Mouse (Mus musculus) kidney, embryonic 16.5 days (tissue): Measurements from ENCODE around the gene Spag4. TPM values are rescaled to one million over a fixed set of nuclear protein-coding genes. Genes with fewer than 3 reads are reported as not detected.
"Not testable (repeated sequence)": the region's sequence is repeated elsewhere in the genome, so short reads cannot be mapped to it uniquely, and the experiment has no call there.

Source experiments
- ATAC-seq: fragments of 200-750 bp; cut with Nextera tagmentation; 2 replicates; pipeline ENCODE4 v1.8.0; 2017; ENCODE audit warnings: moderate TSS enrichment; ENCODE audit not compliant: low FRiP score, low TSS enrichment
- H3K27ac ChIP-seq: fragments of 300-500 bp; sonication (generic); 2 replicates; pipeline ENCODE4 v1.5.1; 2014; ENCODE audit warnings: low read length
- H3K27me3 ChIP-seq: fragments of 300-500 bp; sonication (generic); 2 replicates; pipeline ENCODE4 v1.6.1; 2014; ENCODE audit warnings: low read length, control low read depth, mixed read lengths; ENCODE audit not compliant: insufficient read depth
- H3K36me3 ChIP-seq: fragments of 300-500 bp; sonication (generic); 2 replicates; pipeline ENCODE4 v1.6.1; 2014; ENCODE audit warnings: low read length, control low read depth, mixed read lengths; ENCODE audit not compliant: insufficient read depth
- H3K4me1 ChIP-seq: fragments of 300-500 bp; sonication (generic); 2 replicates; pipeline ENCODE4 v1.6.1; 2014; ENCODE audit warnings: low read length, control low read depth, mixed read lengths; ENCODE audit not compliant: insufficient read depth
- H3K4me2 ChIP-seq: fragments of 300-500 bp; sonication (generic); replicated peaks from 2 replicates; pipeline ENCODE4 v1.6.1; 2014; ENCODE audit warnings: low read depth, low read length
- H3K4me3 ChIP-seq: fragments of 300-500 bp; sonication (generic); 2 replicates; pipeline ENCODE4 v1.5.1; 2014; ENCODE audit warnings: mild to moderate bottlenecking, low read length
- H3K9ac ChIP-seq: fragments of 300-500 bp; sonication (generic); replicated peaks from 2 replicates; pipeline ENCODE4 v1.6.1; 2014; ENCODE audit warnings: low read length
- H3K9me3 ChIP-seq: fragments of 300-500 bp; sonication (generic); 2 replicates; pipeline ENCODE4 v1.6.1; 2016; ENCODE audit warnings: low read length, control low read depth
- WGBS: fragments of 180-500 bp; shearing (Covaris S2); extraction: QIAGEN DNeasy Blood & Tissue Kit; methylation state at CpG from one replicate; pipeline ENCODE4 v1.1.7; 2014; 5-methylcytosine and 5-hydroxymethylcytosine counted together
- polyA plus RNA-seq: library from polyadenylated mRNA; unstranded; fragments of >200 nt; fragmentation: Nextera tagmentation; extraction: Ambion mirVana; gene quantifications from 2 replicates; pipeline ENCODE4 v1.2.1, GENCODE M21; 2015

Gene Spag4
- polyA plus RNA-seq, 1 experiment from 2014 or later = 2.8 TPM

- 94% methylated on average over 1 of the region's 1 CpGs for WGBS
- no peak overlapping the region for H3K9ac ChIP-seq
- H3K27me3 ChIP-seq = no peaks in the 10 kb centered on the region
- no peaks in the 10 kb centered on the region for H3K4me1 ChIP-seq
- peaks cover 7% of the 10 kb centered on the region; the same call in 1 of the 2 replicates for H3K36me3 ChIP-seq
- no peaks in the 10 kb centered on the region for H3K9me3 ChIP-seq
- no peak for ATAC-seq
- H3K4me3 ChIP-seq = no peak overlapping the region
- no peak overlapping the region for H3K27ac ChIP-seq
- no peak overlapping the region for H3K4me2 ChIP-seq
Measured at GRCm38 (mm10) chr2:156089799-156090198, 24.8 kb downstream of the Spag4 start.

GRCm38 (mm10) chr2:156091926-156092325 is 27.0 kb downstream of the Spag4 start:
- Histone ChIP-seq H3K36me3 (peaks cover 19% of the 10 kb centered on the region), H3K4me2 (no peak overlapping the region), H3K27me3 (no peaks in the 10 kb centered on the region), H3K27ac (no peak overlapping the region), H3K9me3 (no peaks in the 10 kb centered on the region), H3K4me1 (no peaks in the 10 kb centered on the region), H3K9ac (no peak overlapping the region), H3K4me3 (no peak overlapping the region)
- no peak for ATAC-seq
- WGBS = 81% methylated on average over 5 of the region's 5 CpGs

DNA sequence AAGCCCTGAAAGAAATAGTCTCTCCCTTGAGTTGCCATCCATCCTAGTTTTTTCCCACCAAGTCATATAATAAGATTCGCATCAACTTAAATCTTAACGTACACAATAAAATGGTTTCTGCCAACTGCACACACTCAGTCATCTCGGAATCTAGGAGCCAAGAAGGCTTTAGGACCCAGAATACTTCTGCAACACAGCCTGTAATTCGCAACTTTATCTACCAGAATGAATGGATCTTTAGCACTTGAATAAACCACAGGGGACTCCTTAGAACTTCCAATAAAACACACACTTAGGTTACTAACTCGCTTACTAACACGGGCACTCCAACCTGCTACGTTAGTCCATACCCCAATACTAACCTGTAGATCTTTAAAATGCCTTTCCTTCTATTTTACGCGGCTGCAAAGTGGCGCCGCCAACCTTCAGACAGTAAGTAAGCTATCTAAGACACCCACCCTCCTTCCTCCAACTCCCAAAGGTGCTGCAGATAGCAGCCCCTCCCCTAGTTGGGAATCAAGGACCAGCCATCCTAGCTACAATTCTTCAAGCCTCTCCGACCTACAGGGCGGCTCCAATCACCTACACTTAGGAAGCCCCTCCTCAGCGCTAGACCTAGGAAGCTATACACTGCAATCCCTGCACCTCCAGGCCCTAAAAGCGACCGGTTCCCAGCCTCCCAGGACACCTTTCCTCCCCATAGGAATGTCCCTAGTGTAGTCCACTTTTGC is 45.8 kb downstream of the Spag4 start:
- Histone ChIP-seq H3K36me3 (peaks cover 3% of the 10 kb centered on the region; the same call in 1 of the 2 replicates), H3K27me3 (no peaks in the 10 kb centered on the region), H3K27ac (peak overlapping the region; percentile 94), H3K9me3 (no peaks in the 10 kb centered on the region), H3K4me2 (peak overlapping the region; percentile 76), H3K4me3 (peak overlapping the region; percentile 89), H3K9ac (peak overlapping the region; percentile 93), H3K4me1 (peaks cover 16% of the 10 kb centered on the region)
- ATAC-seq = peak; percentile 84
- under 1% methylated on average over 16 of the region's 16 CpGs for WGBS

GRCm38 (mm10) chr2:156111358-156112079 is 46.5 kb downstream of the Spag4 start, which contains the start of the genes Cpne1 and Rbm12:
Cpne1 (minus strand) TSS chr2:156111965.
Rbm12 (minus strand) TSS chr2:156111978.
- 0% methylated on average over 68 of the region's 74 CpGs for WGBS
- Histone ChIP-seq H3K9ac (peak within 1 kb of the TSS; percentile 93), H3K4me3 (peak within 1 kb of the TSS; percentile 89), H3K36me3 (peaks cover 3% of the 10 kb centered on the region; the same call in 1 of the 2 replicates), H3K4me2 (peak within 1 kb of the TSS; percentile 76), H3K4me1 (peaks cover 16% of the 10 kb centered on the region), H3K27me3 (no peaks in the 10 kb centered on the region), H3K9me3 (no peaks in the 10 kb centered on the region), H3K27ac (peak within 1 kb of the TSS; percentile 94)
- ATAC-seq = peak; percentile 95

GRCm38 (mm10) chr2:156112080-156112423 is 47.1 kb downstream of the Spag4 start:
- peak overlapping the region; percentile 89 for H3K4me3 ChIP-seq
- not testable (repeated sequence) for H3K9me3 ChIP-seq, H3K36me3 ChIP-seq, H3K27me3 ChIP-seq, ATAC-seq
- peak overlapping the region; percentile 94 for H3K27ac ChIP-seq
- WGBS = 22% methylated on average over 5 of the region's 5 CpGs
- peak overlapping the region; percentile 93 for H3K9ac ChIP-seq
- H3K4me1 ChIP-seq = peaks cover 14% of the 10 kb centered on the region
- peak overlapping the region; percentile 55 for H3K4me2 ChIP-seq

GRCm38 (mm10) chr2:156119566-156119965 is 54.6 kb downstream of the Spag4 start:
- Histone ChIP-seq H3K4me3 (no peak overlapping the region), H3K36me3 (0 out of 2 replicates have a peak, but pooled peaks cover 3% of the 10 kb centered on the region), H3K27ac (no peak overlapping the region), H3K4me1 (no peaks in the 10 kb centered on the region), H3K9ac (no peak overlapping the region), H3K9me3 (no peaks in the 10 kb centered on the region), H3K4me2 (no peak overlapping the region), H3K27me3 (no peaks in the 10 kb centered on the region)
- no peak for ATAC-seq

Other genes starting within 250 kb of the Spag4 start
- 18.9 and 20.0 TPM in 2 replicates for gene BC029722, start 245.7 kb upstream of the Spag4 start, polyA plus RNA-seq
- gene Eif6, start 238.2 kb upstream of the Spag4 start, polyA plus RNA-seq = 216 and 233 TPM in 2 replicates
- gene Fam83c, start 230.3 kb upstream of the Spag4 start, polyA plus RNA-seq = 0.18 and 0.21 TPM in 2 replicates
- gene Uqcc1, start 134.9 kb upstream of the Spag4 start, polyA plus RNA-seq = 84.1 and 94.3 TPM in 2 replicates
- not detected in 2 replicates for gene Gm15557, start 124.4 kb upstream of the Spag4 start, polyA plus RNA-seq
- 0.64 and 1.3 TPM in 2 replicates for gene Gdf5, start 119.8 kb upstream of the Spag4 start, polyA plus RNA-seq
- gene Cep250, start 108.7 kb upstream of the Spag4 start, polyA plus RNA-seq = 18.1 and 19.8 TPM in 2 replicates
- gene 6430550D23Rik, start 57.2 kb upstream of the Spag4 start, polyA plus RNA-seq = 1.4 and 2.2 TPM in 2 replicates
- 288 and 302 TPM in 2 replicates for gene Ergic3, start 57.1 kb upstream of the Spag4 start, polyA plus RNA-seq
- gene Fer1l4, start 12.2 kb upstream of the Spag4 start, polyA plus RNA-seq = 0.15 and 0.37 TPM in 2 replicates
- gene Cpne1, start 46.8 kb downstream of the Spag4 start, polyA plus RNA-seq = 70.6 and 75.8 TPM in 2 replicates
- gene Rbm12, start 46.8 kb downstream of the Spag4 start, polyA plus RNA-seq = 27.7 and 29.3 TPM in 2 replicates
- 22.0 and 26.5 TPM in 2 replicates for gene Gm28036, start 61.9 kb downstream of the Spag4 start, polyA plus RNA-seq
- 361 and 371 TPM in 2 replicates for gene Romo1, start 78.9 kb downstream of the Spag4 start, polyA plus RNA-seq
- 56.1 and 60.1 TPM in 2 replicates for gene Nfs1, start 79.0 kb downstream of the Spag4 start, polyA plus RNA-seq
- gene Rbm39, start 115.1 kb downstream of the Spag4 start, polyA plus RNA-seq = 569 and 661 TPM in 2 replicates
- 68.2 and 82.5 TPM in 2 replicates for gene Phf20, start 131.3 kb downstream of the Spag4 start, polyA plus RNA-seq
- gene Cnbd2, start 247.1 kb downstream of the Spag4 start, polyA plus RNA-seq = 5.5 and 8.1 TPM in 2 replicates
- gene Scand1, start 247.5 kb downstream of the Spag4 start, polyA plus RNA-seq = 48.8 and 58.0 TPM in 2 replicates